10 mouse cellular contexts compared by ENCODE assay signal in the genomic region with DNA sequence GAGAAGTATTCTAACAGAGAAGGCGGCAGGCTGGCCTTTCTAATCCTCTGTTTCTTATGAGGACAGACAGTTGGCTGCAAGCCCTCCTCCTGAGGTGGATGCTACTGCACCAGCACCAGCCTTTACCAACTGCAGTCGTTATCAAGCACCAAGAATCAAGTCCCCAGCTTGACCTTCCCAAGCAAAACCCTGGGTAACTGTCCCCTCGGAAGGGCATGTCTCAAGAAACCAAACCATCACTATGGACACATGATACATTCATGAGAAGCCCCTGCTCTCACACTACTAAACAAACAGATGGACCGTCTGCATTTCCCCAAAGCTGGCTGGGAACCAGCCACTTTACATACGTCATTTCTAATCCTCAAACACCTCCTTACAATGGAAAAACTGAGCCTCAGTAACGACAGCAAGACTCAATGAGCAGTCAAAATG.
DNase-seq lines count a peak whose midpoint lies in the region; ATAC-seq and TF ChIP-seq lines count a peak whose summit lies in the region.
"Had no signal": no experiment of that assay in that cellular context is flagged by ENCODE, and none has a peak within 500 bp of the region (broad histone marks: within the 10 kb centered on the region; RNA-seq: fewer than 3 reads in every experiment).

No protein-coding gene starts in this region.

- no peak for DNase-seq in heart, embryonic 10.5 days (ENCODE audit: low spot score)
- no peak for DNase-seq in layer of hippocampus, adult 2 months (ENCODE audit: low spot score in 2 of 2)
- DNase-seq in layer of hippocampus, adult 9-11 months: no peak
- peak; percentile 66 for DNase-seq in brain, adult 2 months (ENCODE audit: low read depth, low spot score)
- DNase-seq in cerebellum, postnatal 36 days: peak; percentile 51 to 55
- DNase-seq in frontal cortex, postnatal 25 days (ENCODE audit: low spot score in 2 of 2): no peak
- no peak for DNase-seq in Muller cell, postnatal 12 days (ENCODE audit: inconsistent ontology term)
- DNase-seq: adrenal gland, adult 8-10 months; lung, adult 2 months had no signal

- TF ChIP-seq CTCF in layer of hippocampus, adult 2 months (conservative IDR thresholded peaks at IDR 0.05): no peak

- no peaks in the 10 kb centered on the region for H3K27me3 ChIP-seq in heart, embryonic 12.5 days (replicated peaks)
- no peaks in the 10 kb centered on the region for H3K27me3 ChIP-seq in heart, embryonic 10.5 days (ENCODE audit: insufficient read depth, poor library complexity, severe bottlenecking)

- H3K9me3 ChIP-seq in heart, embryonic 12.5 days (replicated peaks): no peaks in the 10 kb centered on the region
- no peaks in the 10 kb centered on the region for H3K9me3 ChIP-seq in heart, embryonic 10.5 days

- no peak overlapping the region for H3K9ac ChIP-seq in heart, embryonic 12.5 days

- H3K4me1 ChIP-seq in heart, embryonic 12.5 days (replicated peaks): peaks cover 61% of the 10 kb centered on the region
- H3K4me1 ChIP-seq in heart, embryonic 10.5 days: peaks cover 58% of the 10 kb centered on the region

- H3K36me3 ChIP-seq in heart, embryonic 12.5 days: no peaks in the 10 kb centered on the region
- H3K36me3 ChIP-seq in heart, embryonic 10.5 days: no peaks in the 10 kb centered on the region

- peak overlapping the region; percentile 50; the same call in 1 of the 2 replicates for H3K27ac ChIP-seq in heart, embryonic 12.5 days (ENCODE audit: poor library complexity, severe bottlenecking)
- H3K27ac ChIP-seq in heart, embryonic 10.5 days: no peak overlapping the region
- peak overlapping the region; percentile 28; the same call in 1 of the 2 replicates for H3K27ac ChIP-seq in layer of hippocampus, adult 2 months

- WGBS in heart, embryonic 12.5 days: 48% methylated on average over 6 of the region's 6 CpGs
- WGBS in heart, embryonic 10.5 days: 47% methylated on average over 6 of the region's 6 CpGs

- ATAC-seq in heart, embryonic 12.5 days (ENCODE audit: insufficient number of reproducible peaks, low FRiP score): no peak

- H3K4me3 ChIP-seq in heart, embryonic 12.5 days: no peak overlapping the region
- no peak overlapping the region for H3K4me3 ChIP-seq in heart, embryonic 10.5 days
- no peak overlapping the region for H3K4me3 ChIP-seq in layer of hippocampus, adult 2 months

- H3K4me2 ChIP-seq in heart, embryonic 12.5 days: no peak overlapping the region

Comparison
In these comparisons a context has a peak if more than half of its experiments do, and no peak if none do; other contexts are left out.
1. DNase-seq: peak in brain, adult 2 months (single experiment) and cerebellum, postnatal 36 days (2 of 2); none in heart, embryonic 10.5 days (single experiment), layer of hippocampus, adult 2 months (0 of 2), layer of hippocampus, adult 9-11 months (single experiment), frontal cortex, postnatal 25 days (0 of 2) and Muller cell, postnatal 12 days (single experiment).